Mouse (Mus musculus): ENCODE data around the gene Golga3. TPM values are rescaled to one million over a fixed set of nuclear protein-coding genes. Genes with fewer than 3 reads are reported as not detected.

Gene Golga3
- polyA plus RNA-seq, 2 experiments, result 20.4 to 30.8 TPM

GRCm38 (mm10) chr5:110230780-110231461 lies 54.4 kb downstream of the Golga3 start, which contains the start of gene Ankle2:
Gene Ankle2, plus strand, starts transcription at chr5:110231004.
- no peaks in the 10 kb centered on the region for H3K9me3 ChIP-seq (ENCODE audit: control insufficient read depth, low read length)
- ATAC-seq (ENCODE audit: low FRiP score, low read depth) (peak; percentile 95), DNase-seq (ENCODE audit: low spot score) (peak; percentile 91)
- H3K9ac ChIP-seq (ENCODE audit: low read depth, low read length, severe bottlenecking), result peak within 1 kb of the TSS; percentile 96
- under 1% methylated on average over 31 of the region's 81 CpGs for WGBS
- peak; percentile 74; the same call in 1 of the 2 replicates for TF ChIP-seq POLR2A (IDR thresholded peaks at IDR 0.05; ENCODE audit: borderline replicate concordance, extremely low read depth, insufficient read depth, insufficient read length)
- peak within 1 kb of the TSS; percentile 66 for H3K4me2 ChIP-seq (replicated peaks; ENCODE audit: low read depth, low read length, severe bottlenecking)
- H3K4me3 ChIP-seq (replicated peaks; ENCODE audit: low read length), result peak within 1 kb of the TSS; percentile 99
- no peaks in the 10 kb centered on the region for H3K27me3 ChIP-seq (ENCODE audit: control insufficient read depth, insufficient read depth, low read length)
- peaks cover 15% of the 10 kb centered on the region for H3K36me3 ChIP-seq (ENCODE audit: control insufficient read depth, insufficient read depth, low read length)
- H3K4me1 ChIP-seq (ENCODE audit: control insufficient read depth, insufficient read depth, low read length), result peaks cover 17% of the 10 kb centered on the region
- H3K27ac ChIP-seq (replicated peaks; ENCODE audit: low read depth, low read length), result peak within 1 kb of the TSS; percentile 93

- H3K9me3 ChIP-seq (ENCODE audit: control insufficient read depth, low read length), result no peaks in the 10 kb centered on the region
- no peak overlapping the region for H3K27ac ChIP-seq (replicated peaks; ENCODE audit: low read depth, low read length)
- WGBS, result 42% methylated on average over 13 of the region's 13 CpGs
- no peaks in the 10 kb centered on the region for H3K27me3 ChIP-seq (ENCODE audit: control insufficient read depth, insufficient read depth, low read length)
- H3K4me1 ChIP-seq (ENCODE audit: control insufficient read depth, insufficient read depth, low read length), result peaks cover 17% of the 10 kb centered on the region
- peak overlapping the region; percentile 96 for H3K9ac ChIP-seq (ENCODE audit: low read depth, low read length, severe bottlenecking)
- DNase-seq (ENCODE audit: low spot score) (no peak), ATAC-seq (ENCODE audit: low FRiP score, low read depth) (no peak)
- no peak for TF ChIP-seq POLR2A (IDR thresholded peaks at IDR 0.05; ENCODE audit: borderline replicate concordance, extremely low read depth, insufficient read depth, insufficient read length)
- H3K36me3 ChIP-seq (ENCODE audit: control insufficient read depth, insufficient read depth, low read length), result peaks cover 22% of the 10 kb centered on the region
- peak overlapping the region; percentile 99 for H3K4me3 ChIP-seq (replicated peaks; ENCODE audit: low read length)
- H3K4me2 ChIP-seq (replicated peaks; ENCODE audit: low read depth, low read length, severe bottlenecking), result peak overlapping the region; percentile 66
Measured at GRCm38 (mm10) chr5:110231638-110232037, 55.1 kb downstream of the Golga3 start.

GRCm38 (mm10) chr5:110232346-110232745 lies 55.8 kb downstream of the Golga3 start:
- H3K4me1 ChIP-seq (ENCODE audit: control insufficient read depth, insufficient read depth, low read length), result peaks cover 17% of the 10 kb centered on the region
- DNase-seq (ENCODE audit: low spot score) (no peak), ATAC-seq (ENCODE audit: low FRiP score, low read depth) (no peak)
- peak overlapping the region; percentile 66 for H3K4me2 ChIP-seq (replicated peaks; ENCODE audit: low read depth, low read length, severe bottlenecking)
- H3K9me3 ChIP-seq (ENCODE audit: control insufficient read depth, low read length), result no peaks in the 10 kb centered on the region
- no peak overlapping the region for H3K9ac ChIP-seq (ENCODE audit: low read depth, low read length, severe bottlenecking)
- 87% methylated on average over 6 of the region's 6 CpGs for WGBS
- no peak overlapping the region for H3K4me3 ChIP-seq (replicated peaks; ENCODE audit: low read length)
- no peaks in the 10 kb centered on the region for H3K27me3 ChIP-seq (ENCODE audit: control insufficient read depth, insufficient read depth, low read length)
- H3K27ac ChIP-seq (replicated peaks; ENCODE audit: low read depth, low read length), result no peak overlapping the region
- no peak for TF ChIP-seq POLR2A (IDR thresholded peaks at IDR 0.05; ENCODE audit: borderline replicate concordance, extremely low read depth, insufficient read depth, insufficient read length)
- peaks cover 27% of the 10 kb centered on the region for H3K36me3 ChIP-seq (ENCODE audit: control insufficient read depth, insufficient read depth, low read length)

GRCm38 (mm10) chr5:110244091-110244490 lies 67.6 kb downstream of the Golga3 start:
- ATAC-seq (ENCODE audit: low FRiP score, low read depth) (no peak), DNase-seq (ENCODE audit: low spot score) (no peak)
- Histone ChIP-seq H3K9ac (ENCODE audit: low read depth, low read length, severe bottlenecking) (no peak overlapping the region), H3K27ac (replicated peaks; ENCODE audit: low read depth, low read length) (no peak overlapping the region), H3K9me3 (ENCODE audit: control insufficient read depth, low read length) (no peaks in the 10 kb centered on the region), H3K36me3 (ENCODE audit: control insufficient read depth, insufficient read depth, low read length) (peaks cover 89% of the 10 kb centered on the region), H3K4me1 (ENCODE audit: control insufficient read depth, insufficient read depth, low read length) (no peaks in the 10 kb centered on the region), H3K27me3 (ENCODE audit: control insufficient read depth, insufficient read depth, low read length) (no peaks in the 10 kb centered on the region), H3K4me3 (replicated peaks; ENCODE audit: low read length) (no peak overlapping the region), H3K4me2 (replicated peaks; ENCODE audit: low read depth, low read length, severe bottlenecking) (no peak overlapping the region)
- WGBS, result 90% methylated on average over 2 of the region's 2 CpGs
- no peak for TF ChIP-seq POLR2A (IDR thresholded peaks at IDR 0.05; ENCODE audit: borderline replicate concordance, extremely low read depth, insufficient read depth, insufficient read length)

GRCm38 (mm10) chr5:110266941-110267340 lies 90.4 kb downstream of the Golga3 start:
- no peak overlapping the region for H3K4me2 ChIP-seq (replicated peaks; ENCODE audit: low read depth, low read length, severe bottlenecking)
- H3K27me3 ChIP-seq (ENCODE audit: control insufficient read depth, insufficient read depth, low read length), result no peaks in the 10 kb centered on the region
- ATAC-seq (ENCODE audit: low FRiP score, low read depth) (no peak), DNase-seq (ENCODE audit: low spot score) (no peak)
- H3K9me3 ChIP-seq (ENCODE audit: control insufficient read depth, low read length), result no peaks in the 10 kb centered on the region
- no peak overlapping the region for H3K9ac ChIP-seq (ENCODE audit: low read depth, low read length, severe bottlenecking)
- H3K36me3 ChIP-seq (ENCODE audit: control insufficient read depth, insufficient read depth, low read length), result peaks cover 35% of the 10 kb centered on the region
- H3K27ac ChIP-seq (replicated peaks; ENCODE audit: low read depth, low read length), result no peak overlapping the region
- no peak for TF ChIP-seq POLR2A (IDR thresholded peaks at IDR 0.05; ENCODE audit: borderline replicate concordance, extremely low read depth, insufficient read depth, insufficient read length)
- no peak overlapping the region for H3K4me3 ChIP-seq (replicated peaks; ENCODE audit: low read length)
- 94% methylated on average over 4 of the region's 4 CpGs for whole genome bisulfite sequencing
- peaks cover 5% of the 10 kb centered on the region for H3K4me1 ChIP-seq (ENCODE audit: control insufficient read depth, insufficient read depth, low read length)

All from limb, embryonic 14.5 days (tissue).